Mouse (Mus musculus): Measurements from ENCODE around the gene Tgfbr3l. TPM values are rescaled to one million over a fixed set of nuclear protein-coding genes. Genes with fewer than 3 reads are reported as not detected.

Gene Tgfbr3l
- polyA plus RNA-seq, 1 experiment: 0.59 TPM

DNA sequence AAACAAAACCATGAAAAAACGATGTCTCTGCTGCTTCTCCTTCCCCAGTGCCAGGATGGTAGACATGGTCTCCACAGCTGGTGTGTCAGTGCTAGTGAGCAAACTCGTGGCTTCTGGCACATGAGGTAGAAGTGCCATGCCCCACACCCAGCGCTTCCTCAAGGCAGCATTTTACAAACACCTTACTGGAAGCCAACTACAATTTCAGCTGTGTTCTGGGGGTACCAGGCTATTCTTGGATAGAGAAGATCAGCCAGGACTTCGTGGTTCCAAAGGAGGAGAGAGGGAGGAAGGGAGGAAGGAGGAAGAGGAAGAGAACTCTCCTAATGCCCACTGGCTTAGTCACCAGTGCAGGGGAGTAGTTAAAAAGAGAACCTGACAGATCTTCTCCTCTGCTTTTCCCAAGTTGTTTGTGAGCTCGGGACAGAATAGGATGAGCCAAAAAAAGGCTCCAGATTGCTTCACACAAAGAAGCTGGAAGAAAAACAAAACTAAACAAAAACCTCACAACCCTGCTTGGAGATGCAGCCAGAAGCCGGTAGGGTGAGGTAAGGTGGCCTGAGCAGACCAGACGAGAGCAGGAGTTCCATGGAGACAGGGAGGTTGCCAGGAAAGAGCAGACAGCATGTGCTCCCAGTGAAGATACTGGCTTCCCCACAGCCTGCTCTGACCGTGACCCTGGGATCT, 15.2 kb downstream of the Tgfbr3l start:
- TF ChIP-seq USF1 (IDR thresholded peaks at IDR 0.05; ENCODE audit: low read depth): no peak
- no peak for TF ChIP-seq CEBPB (IDR thresholded peaks at IDR 0.05; ENCODE audit: low read depth)
- no peak overlapping the region for H3ac ChIP-seq (ENCODE audit: control insufficient read depth, insufficient read length, low read depth)
- H3K36me3 ChIP-seq (ENCODE audit: control insufficient read depth, insufficient read depth): peaks cover 75% of the 10 kb centered on the region

GRCm38 (mm10) chr8:4265160-4265914, 17.3 kb downstream of the Tgfbr3l start:
- Histone ChIP-seq H3K79me2 (ENCODE audit: control insufficient read depth, insufficient read depth) (no peaks in the 10 kb centered on the region), H3K27me3 (ENCODE audit: control insufficient read depth, insufficient read depth, insufficient read length) (no peaks in the 10 kb centered on the region), H3K79me3 (ENCODE audit: low read depth) (no peaks in the 10 kb centered on the region), H3ac (ENCODE audit: control insufficient read depth, insufficient read length, low read depth) (no peak overlapping the region), H3K4me3 (ENCODE audit: insufficient read depth, poor library complexity, severe bottlenecking) (no peak overlapping the region), H3K36me3 (ENCODE audit: control insufficient read depth, insufficient read depth) (peaks cover 88% of the 10 kb centered on the region)
- no peak for TF ChIP-seq CEBPB (IDR thresholded peaks at IDR 0.05; ENCODE audit: low read depth)
- no peak for TF ChIP-seq MYOG (IDR thresholded peaks at IDR 0.05; ENCODE audit: control insufficient read depth, extremely low read depth, insufficient read length)
- no peak for TF ChIP-seq MYOD1 (IDR thresholded peaks at IDR 0.05; ENCODE audit: control insufficient read depth, insufficient read length, low read depth)
- no peak for TF ChIP-seq CTCF (IDR thresholded peaks at IDR 0.05; ENCODE audit: control insufficient read depth, insufficient read depth, insufficient read length)
- no peak for TF ChIP-seq USF1 (IDR thresholded peaks at IDR 0.05; ENCODE audit: low read depth)
- TF ChIP-seq FOSL1 (IDR thresholded peaks at IDR 0.05; ENCODE audit: insufficient read depth, low read length, poor library complexity, severe bottlenecking): no peak
- no peak for TF ChIP-seq MAX (IDR thresholded peaks at IDR 0.05)

More for the DNA sequence above, 15.2 kb downstream of the Tgfbr3l start:
- Histone ChIP-seq H3K27me3 (ENCODE audit: control insufficient read depth, insufficient read depth, insufficient read length) (no peaks in the 10 kb centered on the region), H3K4me3 (ENCODE audit: insufficient read depth, poor library complexity, severe bottlenecking) (no peak overlapping the region), H3K79me3 (ENCODE audit: low read depth) (no peaks in the 10 kb centered on the region), H3K79me2 (ENCODE audit: control insufficient read depth, insufficient read depth) (no peaks in the 10 kb centered on the region)

GRCm38 (mm10) chr8:4267627-4268026, 19.6 kb downstream of the Tgfbr3l start:
- TF ChIP-seq MYOG (IDR thresholded peaks at IDR 0.05; ENCODE audit: control insufficient read depth, extremely low read depth, insufficient read length): no peak
- no peak for TF ChIP-seq MYOD1 (IDR thresholded peaks at IDR 0.05; ENCODE audit: control insufficient read depth, insufficient read length, low read depth)
- no peak for TF ChIP-seq FOSL1 (IDR thresholded peaks at IDR 0.05; ENCODE audit: insufficient read depth, low read length, poor library complexity, severe bottlenecking)
- peak; percentile 23 for TF ChIP-seq CTCF (IDR thresholded peaks at IDR 0.05; ENCODE audit: control insufficient read depth, insufficient read depth, insufficient read length)
- Histone ChIP-seq H3K79me3 (ENCODE audit: low read depth) (no peaks in the 10 kb centered on the region), H3K79me2 (ENCODE audit: control insufficient read depth, insufficient read depth) (no peaks in the 10 kb centered on the region)

DNA sequence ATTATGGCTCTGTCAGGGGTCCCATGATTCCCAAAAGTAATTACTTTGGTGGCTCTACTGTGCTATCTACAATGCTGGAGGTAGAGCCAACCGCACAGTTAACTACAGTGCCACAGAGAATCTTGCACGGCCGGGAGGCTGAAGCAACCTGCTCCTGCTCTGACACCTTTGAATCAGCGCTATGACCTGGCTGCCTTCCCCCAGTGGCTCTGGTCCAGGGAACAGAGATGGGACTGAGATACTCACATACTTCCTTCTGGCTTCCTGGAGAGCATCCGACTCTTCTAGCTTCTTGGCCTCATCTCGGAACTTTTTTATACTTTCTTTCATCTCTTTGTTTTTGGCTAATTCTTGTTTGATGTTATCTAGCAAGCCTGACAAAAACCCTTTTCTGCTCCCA, 21.6 kb downstream of the Tgfbr3l start:
- Histone ChIP-seq H3K4me3 (ENCODE audit: insufficient read depth, poor library complexity, severe bottlenecking) (no peak overlapping the region), H3K79me2 (ENCODE audit: control insufficient read depth, insufficient read depth) (peaks cover 15% of the 10 kb centered on the region), H3K27me3 (ENCODE audit: control insufficient read depth, insufficient read depth, insufficient read length) (no peaks in the 10 kb centered on the region), H3K79me3 (ENCODE audit: low read depth) (peaks cover 8% of the 10 kb centered on the region), H3K36me3 (ENCODE audit: control insufficient read depth, insufficient read depth) (peaks cover 88% of the 10 kb centered on the region), H3ac (ENCODE audit: control insufficient read depth, insufficient read length, low read depth) (no peak overlapping the region)
- TF ChIP-seq MYOG (IDR thresholded peaks at IDR 0.05; ENCODE audit: control insufficient read depth, extremely low read depth, insufficient read length) (no peak), MYOD1 (IDR thresholded peaks at IDR 0.05; ENCODE audit: control insufficient read depth, insufficient read length, low read depth) (no peak), USF1 (IDR thresholded peaks at IDR 0.05; ENCODE audit: low read depth) (no peak), MAX (IDR thresholded peaks at IDR 0.05) (no peak), CTCF (IDR thresholded peaks at IDR 0.05; ENCODE audit: control insufficient read depth, insufficient read depth, insufficient read length) (no peak), CEBPB (IDR thresholded peaks at IDR 0.05; ENCODE audit: low read depth) (no peak), FOSL1 (IDR thresholded peaks at IDR 0.05; ENCODE audit: insufficient read depth, low read length, poor library complexity, severe bottlenecking) (no peak)

More at GRCm38 (mm10) chr8:4267627-4268026, 19.6 kb downstream of the Tgfbr3l start:
- peaks cover 85% of the 10 kb centered on the region for H3K36me3 ChIP-seq (ENCODE audit: control insufficient read depth, insufficient read depth)
- H3K4me3 ChIP-seq (ENCODE audit: insufficient read depth, poor library complexity, severe bottlenecking): no peak overlapping the region
- no peaks in the 10 kb centered on the region for H3K27me3 ChIP-seq (ENCODE audit: control insufficient read depth, insufficient read depth, insufficient read length)
- H3ac ChIP-seq (ENCODE audit: control insufficient read depth, insufficient read length, low read depth): no peak overlapping the region

- peaks cover 17% of the 10 kb centered on the region for H3K79me3 ChIP-seq (ENCODE audit: low read depth)
- H3K79me2 ChIP-seq (ENCODE audit: control insufficient read depth, insufficient read depth): peaks cover 32% of the 10 kb centered on the region
- H3K4me3 ChIP-seq (ENCODE audit: insufficient read depth, poor library complexity, severe bottlenecking): peak within 1 kb of the TSS; percentile 78
- peaks cover 32% of the 10 kb centered on the region for H3K36me3 ChIP-seq (ENCODE audit: control insufficient read depth, insufficient read depth)
- peak within 1 kb of the TSS; percentile 87 for H3ac ChIP-seq (ENCODE audit: control insufficient read depth, insufficient read length, low read depth)
- no peaks in the 10 kb centered on the region for H3K27me3 ChIP-seq (ENCODE audit: control insufficient read depth, insufficient read depth, insufficient read length)
- TF ChIP-seq FOSL1 (IDR thresholded peaks at IDR 0.05; ENCODE audit: insufficient read depth, low read length, poor library complexity, severe bottlenecking): no peak
- TF ChIP-seq CEBPB (IDR thresholded peaks at IDR 0.05; ENCODE audit: low read depth): no peak
- TF ChIP-seq CTCF (IDR thresholded peaks at IDR 0.05; ENCODE audit: control insufficient read depth, insufficient read depth, insufficient read length): no peak
- TF ChIP-seq USF1 (IDR thresholded peaks at IDR 0.05; ENCODE audit: low read depth): peak; percentile 77
- TF ChIP-seq MAX (IDR thresholded peaks at IDR 0.05): no peak
- TF ChIP-seq MYOG (IDR thresholded peaks at IDR 0.05; ENCODE audit: control insufficient read depth, extremely low read depth, insufficient read length): no peak
- TF ChIP-seq MYOD1 (IDR thresholded peaks at IDR 0.05; ENCODE audit: control insufficient read depth, insufficient read length, low read depth): no peak
Observed at GRCm38 (mm10) chr8:4275275-4276110, 27.5 kb downstream of the Tgfbr3l start, which contains the start of gene Timm44. Gene Timm44 (minus strand): TSS chr8:4275913.

Measured in C2C12 (cell line).